Comparison of ENCODE assay signal across 10 mouse cellular contexts in the genomic region with DNA sequence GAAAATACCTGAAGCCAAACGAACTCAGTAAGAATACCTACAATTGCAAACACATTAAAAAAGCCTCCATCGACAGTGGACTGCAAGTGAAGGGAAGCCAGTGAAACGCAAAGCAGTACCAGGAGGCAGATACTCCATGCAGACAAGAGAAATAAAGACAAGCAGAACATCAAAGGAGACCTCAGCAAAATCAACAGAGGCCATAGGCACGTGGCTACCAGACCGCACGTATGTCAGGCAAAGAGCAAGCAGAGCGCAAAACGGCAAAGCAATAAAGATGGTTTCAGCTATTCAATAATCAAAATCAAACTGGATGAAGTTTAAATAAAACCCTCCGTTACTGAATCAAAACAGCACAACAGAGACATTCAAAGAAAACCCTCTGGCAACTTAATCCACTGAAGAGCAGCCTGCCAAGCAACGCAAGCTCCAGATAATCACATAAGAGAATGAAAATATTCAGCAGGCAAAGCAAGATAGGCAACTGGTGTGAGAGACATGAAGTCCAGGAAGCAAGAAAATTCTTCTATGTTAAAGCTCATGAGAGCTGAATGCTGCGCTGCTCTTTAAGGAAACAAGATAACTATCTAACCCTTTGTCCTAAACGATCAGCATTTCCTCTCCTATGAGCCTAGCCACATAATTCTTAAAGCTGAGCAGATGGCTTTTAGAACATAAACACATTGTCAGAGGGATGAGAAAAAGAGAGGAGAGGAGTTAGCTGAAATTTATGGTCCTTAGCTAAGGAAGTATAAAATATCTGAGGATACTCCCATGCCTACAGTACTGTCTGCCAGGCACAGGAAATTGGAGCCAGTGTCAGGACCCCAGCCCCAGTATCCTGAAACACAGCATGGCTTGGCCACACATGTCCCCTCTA.
DNase-seq lines count a peak whose midpoint lies in the region; ATAC-seq and TF ChIP-seq lines count a peak whose summit lies in the region.
"Had no signal": no experiment of that assay in that cellular context is flagged by ENCODE, and none has a peak within 500 bp of the region (broad histone marks: within the 10 kb centered on the region; RNA-seq: fewer than 3 reads in every experiment).

No protein-coding gene starts in this region.

- H3K4me1 ChIP-seq in kidney, embryonic 14.5 days (ENCODE audit: control insufficient read depth, insufficient read depth, low read length): peaks cover 8% of the 10 kb centered on the region
- no peaks in the 10 kb centered on the region for H3K4me1 ChIP-seq in kidney, adult 2 months (ENCODE audit: control insufficient read depth, insufficient read depth, low read length)
- no peaks in the 10 kb centered on the region for H3K4me1 ChIP-seq in stomach, embryonic 14.5 days (ENCODE audit: control insufficient read depth, insufficient read depth, low read length)
- H3K4me1 ChIP-seq in stomach, postnatal 0 days (replicated peaks; ENCODE audit: control insufficient read depth, insufficient read depth): no peaks in the 10 kb centered on the region
- no peaks in the 10 kb centered on the region for H3K4me1 ChIP-seq in limb, embryonic 14.5 days (ENCODE audit: control insufficient read depth, insufficient read depth, low read length)
- H3K4me1 ChIP-seq in forebrain, embryonic 16.5 days (replicated peaks; ENCODE audit: control insufficient read depth, insufficient read depth, low read length): no peaks in the 10 kb centered on the region
- peaks cover 3% of the 10 kb centered on the region; the same call in 1 of the 2 replicates for H3K4me1 ChIP-seq in neural tube, embryonic 15.5 days

- no peaks in the 10 kb centered on the region for H3K27me3 ChIP-seq in kidney, embryonic 14.5 days (ENCODE audit: control insufficient read depth, insufficient read depth, low read length)
- H3K27me3 ChIP-seq in kidney, adult 2 months (replicated peaks; ENCODE audit: control insufficient read depth, insufficient read depth, low read length): no peaks in the 10 kb centered on the region
- H3K27me3 ChIP-seq in stomach, embryonic 14.5 days (ENCODE audit: control insufficient read depth, insufficient read depth, low read length): no peaks in the 10 kb centered on the region
- H3K27me3 ChIP-seq in stomach, postnatal 0 days (ENCODE audit: control insufficient read depth, insufficient read depth, low read length): no peaks in the 10 kb centered on the region
- H3K27me3 ChIP-seq in limb, embryonic 14.5 days (ENCODE audit: control insufficient read depth, insufficient read depth, low read length): no peaks in the 10 kb centered on the region
- H3K27me3 ChIP-seq in forebrain, embryonic 16.5 days (replicated peaks; ENCODE audit: control insufficient read depth, insufficient read depth, low read length): no peaks in the 10 kb centered on the region
- no peaks in the 10 kb centered on the region for H3K27me3 ChIP-seq in neural tube, embryonic 15.5 days (replicated peaks)

- H3K4me2 ChIP-seq in kidney, embryonic 14.5 days (replicated peaks; ENCODE audit: low read depth, low read length): no peak overlapping the region; the same call in 1 of the 2 replicates
- H3K4me2 ChIP-seq in stomach, embryonic 14.5 days (replicated peaks; ENCODE audit: low read depth, low read length): no peak overlapping the region
- H3K4me2 ChIP-seq in stomach, postnatal 0 days (replicated peaks; ENCODE audit: low read depth): no peak overlapping the region
- H3K4me2 ChIP-seq in limb, embryonic 14.5 days (replicated peaks; ENCODE audit: low read depth, low read length, severe bottlenecking): no peak overlapping the region
- H3K4me2 ChIP-seq in forebrain, embryonic 16.5 days (ENCODE audit: low read length): no peak overlapping the region
- H3K4me2 ChIP-seq in neural tube, embryonic 15.5 days: no peak overlapping the region
- H3K4me2 ChIP-seq: heart, embryonic 11.5 days had no signal

- no peaks in the 10 kb centered on the region for H3K9me3 ChIP-seq in kidney, embryonic 14.5 days (ENCODE audit: control insufficient read depth, low read length)
- no peaks in the 10 kb centered on the region for H3K9me3 ChIP-seq in stomach, embryonic 14.5 days (ENCODE audit: control insufficient read depth, low read depth, low read length)
- H3K9me3 ChIP-seq in stomach, postnatal 0 days (ENCODE audit: control insufficient read depth, low read length): no peaks in the 10 kb centered on the region
- no peaks in the 10 kb centered on the region for H3K9me3 ChIP-seq in limb, embryonic 14.5 days (ENCODE audit: control insufficient read depth, low read length)
- H3K9me3 ChIP-seq in forebrain, embryonic 16.5 days (ENCODE audit: control insufficient read depth, low read length): no peaks in the 10 kb centered on the region
- H3K9me3 ChIP-seq in neural tube, embryonic 15.5 days (replicated peaks): no peaks in the 10 kb centered on the region

- no peak for TF ChIP-seq EP300 in stomach, postnatal 0 days (optimal IDR thresholded peaks at IDR 0.05)

- no peak for TF ChIP-seq CTCF in kidney, adult 2 months (conservative IDR thresholded peaks at IDR 0.05; ENCODE audit: insufficient read depth, insufficient read length, low read depth, low read length)
- no peak for TF ChIP-seq CTCF in stomach, postnatal 0 days (IDR thresholded peaks at IDR 0.05; ENCODE audit: low read depth)

- no peak for TF ChIP-seq POLR2A in kidney, adult 2 months (IDR thresholded peaks at IDR 0.05; ENCODE audit: low read depth, low read length)
- TF ChIP-seq POLR2A in limb, embryonic 14.5 days (IDR thresholded peaks at IDR 0.05; ENCODE audit: borderline replicate concordance, extremely low read depth, insufficient read depth, insufficient read length): no peak

- peak; percentile 94 for ATAC-seq in kidney, embryonic 14.5 days (ENCODE audit: low FRiP score, low TSS enrichment)
- no peak for ATAC-seq in stomach, embryonic 14.5 days (ENCODE audit: insufficient number of reproducible peaks, insufficient read depth, low FRiP score, low read depth)
- ATAC-seq in stomach, postnatal 0 days (ENCODE audit: low FRiP score, low TSS enrichment): no peak
- no peak for ATAC-seq in limb, embryonic 14.5 days (ENCODE audit: low FRiP score, low read depth)
- ATAC-seq in forebrain, embryonic 16.5 days: no peak
- no peak for ATAC-seq in neural tube, embryonic 15.5 days (ENCODE audit: low FRiP score)

- H3K27ac ChIP-seq in kidney, embryonic 14.5 days (ENCODE audit: low read depth, low read length): peak overlapping the region; percentile 85
- H3K27ac ChIP-seq in kidney, adult 2 months (ENCODE audit: insufficient read depth, low read depth, low read length): no peak overlapping the region
- peak overlapping the region; percentile 21; the same call in 1 of the 2 replicates for H3K27ac ChIP-seq in stomach, embryonic 14.5 days (ENCODE audit: low read length)
- no peak overlapping the region for H3K27ac ChIP-seq in stomach, postnatal 0 days (replicated peaks)
- no peak overlapping the region for H3K27ac ChIP-seq in limb, embryonic 14.5 days (replicated peaks; ENCODE audit: low read depth, low read length)
- H3K27ac ChIP-seq in forebrain, embryonic 16.5 days (ENCODE audit: low read length): no peak overlapping the region
- H3K27ac ChIP-seq in neural tube, embryonic 15.5 days (replicated peaks): no peak overlapping the region

- DNase-seq in kidney, adult 2 months: no peak
- no peak for DNase-seq in stomach, postnatal 0 days (ENCODE audit: low spot score)
- peak; percentile 35 for DNase-seq in limb, embryonic 14.5 days (ENCODE audit: low spot score)
- DNase-seq in yolk sac, embryonic 10.5 days (ENCODE audit: low spot score): peak; percentile 7
- DNase-seq: lung, postnatal 14 days had no signal

- no peak overlapping the region for H3K9ac ChIP-seq in kidney, embryonic 14.5 days (ENCODE audit: low read depth, low read length)
- H3K9ac ChIP-seq in stomach, embryonic 14.5 days (replicated peaks; ENCODE audit: low read depth, low read length): no peak overlapping the region
- no peak overlapping the region for H3K9ac ChIP-seq in stomach, postnatal 0 days (ENCODE audit: low read length)
- H3K9ac ChIP-seq in limb, embryonic 14.5 days (ENCODE audit: low read depth, low read length, severe bottlenecking): no peak overlapping the region
- H3K9ac ChIP-seq in forebrain, embryonic 16.5 days (replicated peaks; ENCODE audit: low read depth, low read length): no peak overlapping the region
- H3K9ac ChIP-seq in neural tube, embryonic 15.5 days (replicated peaks): no peak overlapping the region

- H3K36me3 ChIP-seq in kidney, embryonic 14.5 days (ENCODE audit: control insufficient read depth, insufficient read depth, low read length): no peaks in the 10 kb centered on the region
- H3K36me3 ChIP-seq in kidney, adult 2 months (ENCODE audit: control insufficient read depth, insufficient read depth, low read length): no peaks in the 10 kb centered on the region
- H3K36me3 ChIP-seq in stomach, embryonic 14.5 days (ENCODE audit: control insufficient read depth, insufficient read depth, low read length): no peaks in the 10 kb centered on the region
- H3K36me3 ChIP-seq in stomach, postnatal 0 days (ENCODE audit: control insufficient read depth, insufficient read depth, low read length): no peaks in the 10 kb centered on the region
- no peaks in the 10 kb centered on the region for H3K36me3 ChIP-seq in limb, embryonic 14.5 days (ENCODE audit: control insufficient read depth, insufficient read depth, low read length)
- no peaks in the 10 kb centered on the region for H3K36me3 ChIP-seq in forebrain, embryonic 16.5 days (ENCODE audit: control insufficient read depth, insufficient read depth)
- H3K36me3 ChIP-seq in neural tube, embryonic 15.5 days: no peaks in the 10 kb centered on the region

- no peak overlapping the region for H3K4me3 ChIP-seq in kidney, embryonic 14.5 days (ENCODE audit: low read length)
- no peak overlapping the region for H3K4me3 ChIP-seq in kidney, adult 2 months (ENCODE audit: insufficient read depth, low read depth, low read length)
- H3K4me3 ChIP-seq in stomach, embryonic 14.5 days (ENCODE audit: low read depth, low read length): no peak overlapping the region
- H3K4me3 ChIP-seq in stomach, postnatal 0 days (ENCODE audit: low read depth, low read length): no peak overlapping the region
- H3K4me3 ChIP-seq in limb, embryonic 14.5 days (replicated peaks; ENCODE audit: low read length): no peak overlapping the region
- H3K4me3 ChIP-seq in forebrain, embryonic 16.5 days (replicated peaks; ENCODE audit: low read length): no peak overlapping the region
- no peak overlapping the region for H3K4me3 ChIP-seq in neural tube, embryonic 15.5 days (replicated peaks)

- 21% methylated on average over 12 of the region's 12 CpGs for WGBS in kidney, embryonic 14.5 days
- WGBS in kidney, adult 2 months: 22% methylated on average over 12 of the region's 12 CpGs
- 41% methylated on average over 12 of the region's 12 CpGs for WGBS in stomach, embryonic 14.5 days
- 40% methylated on average over 12 of the region's 12 CpGs for WGBS in stomach, postnatal 0 days
- 43% methylated on average over 12 of the region's 12 CpGs for WGBS in limb, embryonic 14.5 days
- WGBS in forebrain, embryonic 16.5 days: 60% methylated on average over 12 of the region's 12 CpGs
- WGBS in neural tube, embryonic 15.5 days: 67% methylated on average over 12 of the region's 12 CpGs

Comparison
In these comparisons a context has a peak if more than half of its experiments do, and no peak if none do; other contexts are left out.
1. H3K27ac ChIP-seq: peak in kidney, embryonic 14.5 days (single experiment) and stomach, embryonic 14.5 days (single experiment); none in kidney, adult 2 months (single experiment), stomach, postnatal 0 days (single experiment), limb, embryonic 14.5 days (single experiment), forebrain, embryonic 16.5 days (single experiment) and neural tube, embryonic 15.5 days (single experiment).
2. DNase-seq: peak in limb, embryonic 14.5 days (single experiment) and yolk sac, embryonic 10.5 days (single experiment); none in kidney, adult 2 months (single experiment) and stomach, postnatal 0 days (single experiment).